Mouse (Mus musculus): ENCODE results near the gene Nktr.

Nktr gene

DNA sequence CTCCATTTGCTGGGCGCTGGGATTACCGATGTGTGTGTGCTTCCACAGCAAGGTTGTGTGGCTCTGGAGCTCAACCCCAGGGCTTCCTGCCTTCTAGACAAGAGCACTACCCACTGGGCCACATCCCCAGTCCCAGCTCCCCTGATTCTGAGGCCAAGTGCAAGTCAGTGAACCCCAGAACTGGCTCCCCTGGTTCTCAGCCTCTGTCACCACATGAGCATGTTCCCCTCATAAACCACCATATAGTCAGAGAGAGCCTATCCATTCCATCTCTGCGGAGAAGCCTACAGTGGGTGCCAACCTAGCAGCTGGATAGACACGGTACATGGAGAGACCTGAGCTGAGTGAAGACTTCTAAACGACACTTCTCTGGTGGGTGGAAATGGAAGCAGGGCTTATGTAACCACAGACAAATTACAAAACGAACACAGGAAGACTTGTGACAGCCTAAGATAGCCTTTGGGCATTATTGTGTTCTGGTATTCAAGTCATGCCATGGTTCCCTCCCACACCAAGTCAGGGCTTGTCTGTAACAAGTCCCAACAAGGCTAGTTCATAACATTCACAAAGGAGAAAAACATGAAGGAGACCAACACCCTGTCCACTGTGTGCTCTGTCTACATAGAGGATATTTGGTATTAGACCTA, 12.8 kb upstream of the Nktr start:
- no peak for ATAC-seq (ENCODE audit: insufficient number of reproducible peaks, low FRiP score, low TSS enrichment)

DNA sequence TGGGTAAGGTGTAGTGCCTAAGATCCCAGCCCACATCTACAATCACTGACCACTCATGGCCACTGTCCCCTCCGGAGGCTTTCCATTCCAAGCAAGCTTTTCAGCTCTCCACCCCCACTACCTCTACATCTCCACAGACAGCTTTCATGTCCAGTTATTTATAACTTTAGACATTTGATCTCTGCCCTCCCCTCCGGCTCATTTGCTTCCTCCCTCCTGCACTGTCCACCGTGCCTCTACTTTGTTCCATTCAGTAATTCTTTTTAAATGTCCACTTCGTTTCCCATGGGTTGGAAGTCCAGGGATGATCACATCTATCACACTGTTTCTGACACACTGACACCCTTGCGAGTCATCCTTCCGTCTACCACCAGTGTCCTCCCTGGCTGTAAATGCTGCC, 11.2 kb upstream of the Nktr start:
- no peak for ATAC-seq (ENCODE audit: insufficient number of reproducible peaks, low FRiP score, low TSS enrichment)

GRCm38 (mm10) chr9:121708506-121709486, 10.2 kb upstream of the Nktr start:
- no peak for ATAC-seq (ENCODE audit: insufficient number of reproducible peaks, low FRiP score, low TSS enrichment)

- peak; percentile 94 for ATAC-seq (ENCODE audit: insufficient number of reproducible peaks, low FRiP score, low TSS enrichment)
These were observed 8.9 kb upstream of the Nktr start, which contains the start of gene Ss18l2 for GRCm38 (mm10) chr9:121709898-121710583. Gene Ss18l2 (plus strand): TSS chr9:121710329.

DNA sequence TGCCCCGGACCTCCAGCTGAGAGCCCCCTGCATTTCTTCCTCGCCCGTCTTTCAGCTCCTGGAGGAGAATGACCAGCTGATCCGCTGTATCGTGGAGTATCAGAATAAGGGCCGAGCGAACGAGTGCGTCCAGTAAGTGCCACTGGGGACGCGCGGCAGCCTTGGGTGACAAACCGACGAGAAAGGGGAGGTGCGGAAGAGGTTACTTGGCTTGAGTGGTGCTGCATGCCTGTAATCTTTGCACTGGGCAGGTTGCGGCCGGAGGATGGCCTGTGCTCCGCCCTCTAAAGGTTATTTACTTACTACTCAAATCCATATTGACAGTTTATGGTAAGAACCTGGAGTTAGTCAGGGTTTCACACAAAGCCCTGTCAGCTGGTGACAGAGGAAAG, 8.4 kb upstream of the Nktr start:
- ATAC-seq (ENCODE audit: insufficient number of reproducible peaks, low FRiP score, low TSS enrichment): peak; percentile 22; the same call in 1 of the 2 replicates

DNA sequence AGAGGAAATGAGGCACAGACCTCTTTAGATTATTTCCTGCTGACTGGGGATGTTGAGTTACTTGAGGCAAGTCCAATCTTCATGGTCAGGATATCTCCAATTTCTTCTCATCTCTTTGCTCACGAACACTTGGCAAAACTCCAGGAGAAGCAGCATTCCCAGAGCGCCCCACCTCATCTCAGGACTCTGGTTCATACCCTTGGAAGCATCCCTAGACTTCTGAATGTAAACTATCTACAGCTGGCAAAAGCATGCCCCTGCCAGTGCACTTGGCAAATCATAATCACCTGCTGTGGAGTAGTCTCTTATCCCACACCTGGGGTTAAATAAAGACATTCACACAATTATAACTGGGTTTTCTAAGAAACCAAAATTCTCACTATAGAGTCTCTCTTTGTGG, 1.9 kb upstream of the Nktr start:
- no peak for ATAC-seq (ENCODE audit: insufficient number of reproducible peaks, low FRiP score, low TSS enrichment)

- ATAC-seq (ENCODE audit: insufficient number of reproducible peaks, low FRiP score, low TSS enrichment): no peak
These were observed 781 bp upstream of the Nktr start for GRCm38 (mm10) chr9:121718070-121718705.

GRCm38 (mm10) chr9:121719347-121720331, 670 bp downstream of the Nktr start:
- ATAC-seq (ENCODE audit: insufficient number of reproducible peaks, low FRiP score, low TSS enrichment): peak; percentile 28; the same call in 1 of the 2 replicates

DNA sequence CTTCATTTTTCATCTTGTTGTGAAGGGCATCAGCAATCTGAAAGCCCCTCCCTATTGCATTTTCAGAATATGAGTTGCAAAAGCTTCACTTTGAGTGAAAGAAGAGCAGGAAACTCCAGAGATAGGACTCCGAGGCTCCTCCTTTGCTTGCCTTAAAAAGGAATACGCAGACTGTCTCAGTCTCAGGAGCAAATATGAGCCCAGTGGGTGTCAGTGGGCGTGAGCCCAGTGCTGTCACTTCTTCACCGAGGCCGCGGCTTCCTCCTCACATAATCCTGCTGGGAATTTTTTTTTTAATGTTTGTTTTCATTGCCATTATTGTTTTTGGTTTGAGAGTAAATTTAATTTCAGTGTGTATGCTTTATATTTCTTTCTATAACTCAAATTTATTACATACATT, 21.5 kb downstream of the Nktr start:
- ATAC-seq (ENCODE audit: insufficient number of reproducible peaks, low FRiP score, low TSS enrichment): no peak

DNA sequence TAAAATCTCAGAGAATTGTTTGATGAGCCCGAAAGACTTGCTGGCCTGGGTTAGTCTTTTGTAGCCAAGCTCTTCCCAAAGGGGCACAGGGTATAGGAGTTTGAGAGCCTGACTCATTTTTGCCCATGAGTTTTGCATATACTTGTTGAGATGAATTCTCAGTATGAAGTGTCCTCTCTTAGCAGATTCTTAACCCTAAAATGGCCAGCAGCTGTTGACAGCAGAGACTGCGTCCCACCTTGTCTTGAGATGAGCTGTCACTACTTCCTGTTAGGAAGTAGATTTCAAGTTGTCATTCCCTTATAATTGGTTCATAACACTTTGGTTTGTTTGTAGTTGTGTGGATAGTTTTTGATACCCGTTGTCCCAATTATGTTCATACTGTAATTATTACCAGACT, 22.2 kb downstream of the Nktr start:
- ATAC-seq (ENCODE audit: insufficient number of reproducible peaks, low FRiP score, low TSS enrichment): no peak

GRCm38 (mm10) chr9:121744051-121744450, 25.1 kb downstream of the Nktr start:
- ATAC-seq (ENCODE audit: insufficient number of reproducible peaks, low FRiP score, low TSS enrichment): no peak

DNA sequence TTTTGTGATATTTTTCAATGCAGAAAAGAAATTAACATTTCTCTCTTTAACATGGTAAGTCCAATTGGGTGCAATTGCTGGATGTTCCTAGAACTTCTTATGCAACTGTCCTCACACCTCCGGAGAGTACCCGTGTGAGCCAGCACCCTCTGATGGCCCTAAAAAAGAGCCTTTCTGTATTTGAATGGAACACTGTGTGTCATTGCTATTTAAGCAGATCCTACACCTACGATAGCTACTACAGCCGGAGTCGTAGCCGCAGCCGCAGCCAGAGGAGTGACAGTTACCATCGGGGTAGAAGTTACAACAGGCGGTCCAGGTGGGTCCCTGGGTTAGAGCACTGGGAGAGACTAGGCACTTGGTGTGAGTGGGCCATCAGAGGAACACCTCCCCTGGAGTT, 33.8 kb downstream of the Nktr start:
- no peak for ATAC-seq (ENCODE audit: insufficient number of reproducible peaks, low FRiP score, low TSS enrichment)

DNA sequence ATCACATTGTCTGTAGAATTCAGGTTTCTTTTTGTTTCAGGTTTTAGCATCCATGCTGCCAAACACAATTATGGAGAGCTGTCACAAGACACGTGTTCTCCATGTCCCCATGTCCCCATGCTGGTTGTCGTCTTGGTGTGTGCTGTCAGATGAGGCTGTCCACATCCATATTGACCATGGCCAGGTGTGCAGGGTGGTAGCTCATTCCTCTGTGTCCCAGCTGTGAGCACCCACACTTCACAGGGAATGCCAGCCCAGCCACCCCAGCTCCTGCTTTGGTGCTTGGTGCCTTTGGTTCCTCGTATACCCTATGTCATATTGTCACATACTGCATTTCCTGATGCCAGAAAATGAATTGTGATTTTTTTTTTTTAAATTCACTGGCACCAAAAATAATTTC, 35.7 kb downstream of the Nktr start:
- no peak for ATAC-seq (ENCODE audit: insufficient number of reproducible peaks, low FRiP score, low TSS enrichment)

- no peak for ATAC-seq (ENCODE audit: insufficient number of reproducible peaks, low FRiP score, low TSS enrichment)
These were observed 37.8 kb downstream of the Nktr start for GRCm38 (mm10) chr9:121756785-121757184.

DNA sequence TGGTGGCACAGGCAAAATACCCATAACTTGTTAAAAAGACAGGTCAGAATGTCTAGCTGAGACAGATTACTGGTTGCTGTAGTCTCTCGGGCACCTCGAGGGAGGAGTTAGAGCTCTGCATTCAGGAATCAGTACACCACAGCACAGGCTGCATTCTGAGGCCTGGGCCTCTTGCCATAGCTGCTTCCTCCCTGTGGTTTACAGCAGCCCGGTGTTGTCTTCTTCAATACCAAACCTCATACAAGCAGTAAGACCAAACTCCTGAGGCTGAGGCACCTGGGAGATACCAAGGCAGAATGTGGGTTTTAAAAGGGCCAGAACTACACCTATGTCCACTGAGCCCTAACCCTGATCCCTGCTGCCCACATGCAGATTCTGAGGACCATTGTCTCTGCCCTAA, 38.5 kb downstream of the Nktr start:
- no peak for ATAC-seq (ENCODE audit: insufficient number of reproducible peaks, low FRiP score, low TSS enrichment)

GRCm38 (mm10) chr9:121757835-121758814, 39.2 kb downstream of the Nktr start:
- ATAC-seq (ENCODE audit: insufficient number of reproducible peaks, low FRiP score, low TSS enrichment): no peak

- peak; percentile 38; the same call in 1 of the 2 replicates for ATAC-seq (ENCODE audit: insufficient number of reproducible peaks, low FRiP score, low TSS enrichment)
These were observed 40.4 kb downstream of the Nktr start, which contains the start of gene Zfp651 for GRCm38 (mm10) chr9:121759091-121760081. Gene Zfp651 (plus strand): TSS chr9:121759330.

All from cerebellum, adult (tissue).